Mouse (Mus musculus) neutrophil, adult 83 days (primary cell): ENCODE results near the gene Retnlg. TPM values are rescaled to one million over a fixed set of nuclear protein-coding genes. Genes with fewer than 3 reads are reported as not detected.

Experiments used
- total RNA-seq, 2 experiments: library from RNA; stranded (reverse); gene quantifications; one replicate each; pipeline ENCODE4 v1.2.4; 2023

Gene Retnlg
- total RNA-seq, result 1,000 to 10,000 TPM; 8,025 to 8,515 TPM

DNA sequence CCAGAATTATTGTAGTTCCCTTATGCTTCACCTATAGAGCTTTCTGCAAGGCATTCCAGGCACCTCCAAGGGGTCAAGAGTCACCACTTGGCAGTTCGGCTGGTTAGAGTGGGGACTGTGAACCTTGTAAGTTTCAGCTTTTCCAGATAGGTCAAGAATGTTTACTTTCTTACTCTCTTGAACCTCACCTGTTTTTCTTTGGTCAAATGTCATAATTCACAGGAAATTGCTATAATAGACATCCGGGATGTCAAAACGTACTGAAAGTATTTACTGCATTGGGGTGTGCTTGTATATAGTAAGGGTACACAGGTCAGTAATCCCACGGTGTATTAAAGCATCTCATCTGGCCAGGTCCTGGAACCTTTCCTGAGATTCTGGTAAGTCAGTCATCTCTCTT lies at the start of gene Retnlg:
Gene Retnlg, plus strand, starts transcription at position 301 of the 400 bp plus-strand sequence.

DNA sequence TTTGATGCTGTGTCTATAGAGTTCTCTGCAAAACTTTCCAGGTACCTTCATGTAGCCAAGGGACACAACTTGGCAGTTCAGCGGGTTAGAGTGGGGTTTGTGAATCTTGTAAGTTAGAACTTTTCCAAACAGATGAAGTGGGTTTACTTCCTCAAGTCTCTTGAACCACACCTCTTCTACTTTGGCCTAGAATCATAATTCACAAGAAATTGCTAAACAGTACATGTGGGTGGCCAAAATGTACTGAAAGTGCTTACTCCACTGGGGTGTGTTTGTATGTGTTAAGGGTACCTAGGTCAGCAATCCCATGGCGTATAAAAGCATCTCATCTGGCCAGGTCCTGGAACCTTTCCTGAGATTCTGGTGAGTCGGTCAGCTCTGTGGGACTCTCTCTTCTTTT lies 30.2 kb upstream of the Retnlg start, which contains the start of gene Retnla:
Gene Retnla, plus strand, starts transcription at position 286 of the 400 bp plus-strand sequence.

Other genes starting within 250 kb of the Retnlg start
- not detected for gene Trat1, start 100.6 kb upstream of the Retnlg start, total RNA-seq
- 1 to 10 TPM in 1 of 2 experiments, not detected in 1; 1.6 TPM for gene Retnlb, start 55.8 kb upstream of the Retnlg start, total RNA-seq
- not detected for gene Retnla, start 30.1 kb upstream of the Retnlg start, total RNA-seq
- gene Dzip3, start 121.5 kb downstream of the Retnlg start, total RNA-seq, result 1 to 10 TPM; 7.2 to 8.8 TPM
- gene Cip2a, start 121.6 kb downstream of the Retnlg start, total RNA-seq, result 10 to 100 TPM; 33.5 to 35.4 TPM
- not detected for gene Myh15, start 184.9 kb downstream of the Retnlg start, total RNA-seq